Mouse (Mus musculus) ES-E14 (cell line): ENCODE results near the gene Gdi1. TPM values are rescaled to one million over a fixed set of nuclear protein-coding genes. Genes with fewer than 3 reads are reported as not detected.

Source experiments
- DNase-seq: peaks from one replicate; pipeline ENCODE4 v3.0.0-alpha.2; 2013; ENCODE audit warnings: low read depth, low spot score
- H3K27ac ChIP-seq: 2 replicates; pipeline ENCODE4 v1.5.1; 2012; ENCODE audit warnings: low read depth, mild to moderate bottlenecking, low read length, moderate library complexity, mixed read lengths; ENCODE audit not compliant: poor library complexity, insufficient read depth, severe bottlenecking
- H3K36me3 ChIP-seq: 2 replicates; pipeline ENCODE4 v1.6.1; 2012; ENCODE audit warnings: mild to moderate bottlenecking, low read length, moderate library complexity, mixed read lengths; ENCODE audit not compliant: control insufficient read depth, poor library complexity, insufficient read depth, severe bottlenecking
- H3K4me1 ChIP-seq, 2 experiments: fragments of 150-350 bp in 1 of 2; sonication (generic) in 1 of 2; 2 replicates each; pipeline ENCODE4 v1.6.1; 2012; ENCODE audit warnings: low read length in 2 of 2, mild to moderate bottlenecking in 1 of 2, mixed read lengths in 1 of 2; ENCODE audit not compliant: control insufficient read depth in 2 of 2, insufficient read depth in 2 of 2, poor library complexity in 1 of 2
- H3K4me3 ChIP-seq, 2 experiments: fragments of 150-350 bp in 1 of 2; sonication (generic) in 1 of 2; 2 replicates each; pipeline ENCODE4 v1.5.1; 2012; ENCODE audit warnings: low read length in 2 of 2, low read depth in 1 of 2, mild to moderate bottlenecking in 1 of 2, mixed read lengths in 1 of 2; ENCODE audit not compliant: insufficient read depth in 1 of 2, poor library complexity in 1 of 2, severe bottlenecking in 1 of 2
- H3K9ac ChIP-seq: 2 replicates; pipeline ENCODE4 v1.6.1; 2012; ENCODE audit warnings: low read depth, mild to moderate bottlenecking, low read length, mixed read lengths; ENCODE audit not compliant: poor library complexity, insufficient read depth, severe bottlenecking
- H3K9me3 ChIP-seq: fragments of 150-350 bp; sonication (generic); 2 replicates; pipeline ENCODE4 v1.6.1; 2012; ENCODE audit warnings: low read depth, mild to moderate bottlenecking, low read length; ENCODE audit not compliant: control insufficient read depth, insufficient read depth
- ZC3H11A ChIP-seq: IDR thresholded peaks from 2 replicates; pipeline ENCODE4 v1.6.1; 2012; ENCODE audit warnings: low read depth, mild to moderate bottlenecking, inconsistent platforms, low read length, borderline replicate concordance
- ZNF384 ChIP-seq: IDR thresholded peaks from 2 replicates; pipeline ENCODE4 v1.6.1; 2012; ENCODE audit warnings: low read depth, low read length, inconsistent platforms
- in situ Hi-C, 2 experiments: fragments of 600-800 bp; cut with MboI; formaldehyde crosslinking; loops; one replicate each; pipeline ENCODE4 v1.15.1; 2025; ENCODE audit warnings: low sequenced_read_pairs in 2 of 2, inconsistent platforms in 1 of 2; ENCODE audit not compliant: unreplicated experiment in 2 of 2
- total RNA-seq: library from RNA; depleted of rRNA; stranded (reverse); fragments of 300-350 nt; gene quantifications from 2 replicates; pipeline ENCODE4 v1.2.3, GENCODE M21; 2012; rRNA removed

Gdi1 gene
- total RNA-seq, 1 experiment, result 53.1 TPM

DNA sequence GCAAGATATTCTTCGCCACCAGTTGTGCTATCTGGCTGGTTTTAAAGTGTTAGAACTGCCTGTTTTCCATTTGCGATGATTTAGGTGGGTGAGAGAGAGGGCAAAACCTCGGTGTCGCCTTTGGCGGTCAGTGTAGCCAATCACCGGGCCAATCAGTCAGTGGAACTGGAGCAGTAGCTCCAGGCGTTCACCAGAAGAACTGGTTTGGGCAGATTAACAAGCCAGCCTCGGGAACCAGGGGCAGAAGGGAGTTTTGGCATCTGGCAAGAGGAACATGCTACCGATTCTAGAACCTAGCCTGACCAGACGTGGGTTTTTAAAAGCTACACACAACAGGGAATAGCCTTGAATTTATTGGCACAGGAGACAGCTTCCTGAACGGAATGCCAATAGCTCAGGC is 54.4 kb downstream of the Gdi1 start:
- no peak for DNase-seq
- Histone ChIP-seq H3K36me3 (no peaks in the 10 kb centered on the region), H3K4me1 (no peaks in the 10 kb centered on the region), H3K27ac (no peak overlapping the region), H3K4me3 (no peak overlapping the region), H3K9me3 (no peaks in the 10 kb centered on the region), H3K9ac (no peak overlapping the region; the same call in 1 of the 2 replicates)
- no peak for TF ChIP-seq ZC3H11A
- TF ChIP-seq ZNF384, result no peak
- in situ Hi-C loops, result no loop called here

Other genes with a start within 250 kb of the Gdi1 start
- gene Opn1mw, start 177.5 kb upstream of the Gdi1 start, total RNA-seq, result not detected in 2 replicates
- gene Mecp2, start 169.6 kb upstream of the Gdi1 start, total RNA-seq, result 9.6 and 10.4 TPM in 2 replicates
- gene Tex28, start 137.2 kb upstream of the Gdi1 start, total RNA-seq, result not detected in 2 replicates
- gene Tktl1, start 127.7 kb upstream of the Gdi1 start, total RNA-seq, result 0.42 and 0.89 TPM in 2 replicates
- gene Flna, start 55.2 kb upstream of the Gdi1 start, total RNA-seq, result 687 and 844 TPM in 2 replicates
- gene Emd, start 50.3 kb upstream of the Gdi1 start, total RNA-seq, result 44.3 and 59.0 TPM in 2 replicates
- gene Rpl10, start 34.2 kb upstream of the Gdi1 start, total RNA-seq, result 2,135 and 2,379 TPM in 2 replicates
- 32.8 and 49.3 TPM in 2 replicates for gene Taz, start 23.1 kb upstream of the Gdi1 start, total RNA-seq
- 3.9 and 5.3 TPM in 2 replicates for gene Dnase1l1, start 22.7 kb upstream of the Gdi1 start, total RNA-seq
- 102 and 129 TPM in 2 replicates for gene Atp6ap1, start 7.9 kb upstream of the Gdi1 start, total RNA-seq
- 27.7 and 33.6 TPM in 2 replicates for gene Fam50a, start 8.0 kb downstream of the Gdi1 start, total RNA-seq
- gene Plxna3, start 24.1 kb downstream of the Gdi1 start, total RNA-seq, result 17.8 and 30.5 TPM in 2 replicates
- 64.6 and 71.1 TPM in 2 replicates for gene Lage3, start 48.6 kb downstream of the Gdi1 start, total RNA-seq
- 15.3 and 17.5 TPM in 2 replicates for gene Ubl4a, start 68.2 kb downstream of the Gdi1 start, total RNA-seq
- 8.4 and 11.4 TPM in 2 replicates for gene Slc10a3, start 68.4 kb downstream of the Gdi1 start, total RNA-seq
- 8.9 and 9.6 TPM in 2 replicates for gene Fam3a, start 88.3 kb downstream of the Gdi1 start, total RNA-seq
- 15.4 and 25.3 TPM in 2 replicates for gene Ikbkg, start 88.3 kb downstream of the Gdi1 start, total RNA-seq
- 30.1 and 30.3 TPM in 2 replicates for gene G6pdx, start 124.2 kb downstream of the Gdi1 start, total RNA-seq
- gene Gm6880, start 176.4 kb downstream of the Gdi1 start, total RNA-seq, result 1.3 and 4.7 TPM in 2 replicates